Mouse (Mus musculus): ENCODE measurements around the gene Qrich1.

Qrich1 gene

GRCm38 (mm10) chr9:108516380-108517251 lies at the start of gene Qrich1:
Qrich1 (plus strand) TSS chr9:108516806.
- DNase-seq (ENCODE audit: low read depth, low spot score): peak; percentile 99

- no peak for DNase-seq (ENCODE audit: low read depth, low spot score)
Observed at GRCm38 (mm10) chr9:108469430-108469829, 47.2 kb upstream of the Qrich1 start.

GRCm38 (mm10) chr9:108469845-108470244 lies 46.8 kb upstream of the Qrich1 start:
- DNase-seq (ENCODE audit: low read depth, low spot score): no peak

GRCm38 (mm10) chr9:108474528-108474927 lies 42.1 kb upstream of the Qrich1 start:
- DNase-seq (ENCODE audit: low read depth, low spot score): no peak

GRCm38 (mm10) chr9:108478638-108479156 lies 37.9 kb upstream of the Qrich1 start:
- DNase-seq (ENCODE audit: low read depth, low spot score): peak; percentile 91

GRCm38 (mm10) chr9:108479241-108479640 lies 37.4 kb upstream of the Qrich1 start:
- DNase-seq (ENCODE audit: low read depth, low spot score): peak; percentile 28

GRCm38 (mm10) chr9:108479721-108480351 lies 36.8 kb upstream of the Qrich1 start, which contains the start of gene Lamb2:
Lamb2 (plus strand) TSS chr9:108479736.
- DNase-seq (ENCODE audit: low read depth, low spot score): peak; percentile 90

GRCm38 (mm10) chr9:108480813-108481519 lies 35.6 kb upstream of the Qrich1 start:
- DNase-seq (ENCODE audit: low read depth, low spot score): no peak

- no peak for DNase-seq (ENCODE audit: low read depth, low spot score)
Observed at GRCm38 (mm10) chr9:108481520-108482210, 34.9 kb upstream of the Qrich1 start.

- DNase-seq (ENCODE audit: low read depth, low spot score): no peak
Observed at GRCm38 (mm10) chr9:108483051-108483790, 33.4 kb upstream of the Qrich1 start.

GRCm38 (mm10) chr9:108484021-108484420 lies 32.6 kb upstream of the Qrich1 start:
- DNase-seq (ENCODE audit: low read depth, low spot score): no peak

GRCm38 (mm10) chr9:108485301-108485875 lies 31.2 kb upstream of the Qrich1 start:
- DNase-seq (ENCODE audit: low read depth, low spot score): no peak

- no peak for DNase-seq (ENCODE audit: low read depth, low spot score)
Observed at GRCm38 (mm10) chr9:108486973-108487530, 29.6 kb upstream of the Qrich1 start.

- DNase-seq (ENCODE audit: low read depth, low spot score): no peak
Observed at GRCm38 (mm10) chr9:108488403-108488802, 28.2 kb upstream of the Qrich1 start.

- DNase-seq (ENCODE audit: low read depth, low spot score): no peak
Observed at GRCm38 (mm10) chr9:108489215-108489614, 27.4 kb upstream of the Qrich1 start.

GRCm38 (mm10) chr9:108489702-108490558 lies 26.7 kb upstream of the Qrich1 start:
- DNase-seq (ENCODE audit: low read depth, low spot score): no peak

GRCm38 (mm10) chr9:108490559-108491285 lies 25.9 kb upstream of the Qrich1 start, which contains the start of gene Usp19:
Usp19 (plus strand) TSS chr9:108490602.
- peak; percentile 95 for DNase-seq (ENCODE audit: low read depth, low spot score)

- DNase-seq (ENCODE audit: low read depth, low spot score): no peak
Observed at GRCm38 (mm10) chr9:108491286-108491580, 25.4 kb upstream of the Qrich1 start.
